Mouse (Mus musculus): ENCODE measurements around the gene Klhl30. TPM values are rescaled to one million over a fixed set of nuclear protein-coding genes. Genes with fewer than 3 reads are reported as not detected.

Klhl30 gene
- total and polyA plus RNA-seq, 2 experiments from 2014 or later: 0.12 to 0.24 TPM

DNA sequence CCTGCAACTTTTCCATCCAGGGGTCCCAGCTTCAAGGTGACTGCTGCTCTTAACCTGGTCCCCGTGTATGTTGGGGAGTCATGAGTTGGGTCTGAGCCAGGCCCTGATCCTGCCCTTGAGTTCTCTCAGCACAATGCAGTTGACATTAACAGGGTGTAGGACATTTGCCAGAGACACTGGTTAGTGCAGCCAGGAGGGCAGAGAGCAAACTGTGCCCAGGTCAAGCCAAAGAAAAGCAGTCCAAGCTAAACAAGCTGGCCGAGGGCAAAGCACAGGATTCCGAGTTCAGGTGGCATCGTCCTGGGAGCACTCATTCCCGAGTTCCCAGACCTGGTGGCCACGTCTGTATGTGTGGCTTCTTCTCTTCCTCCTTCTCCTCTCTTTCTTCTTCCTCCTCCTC lies 33.2 kb upstream of the Klhl30 start:
- no peaks in the 10 kb centered on the region for H3K9me3 ChIP-seq (ENCODE audit: low read length)
- no peak overlapping the region for H3K4me3 ChIP-seq (ENCODE audit: low read depth, low read length)
- 86% methylated on average over 6 of the region's 6 CpGs for WGBS
- no peaks in the 10 kb centered on the region for H3K4me1 ChIP-seq (ENCODE audit: insufficient read depth)
- no peak overlapping the region for H3K9ac ChIP-seq
- DNase-seq: no peak
- H3K27me3 ChIP-seq (ENCODE audit: insufficient read depth, low read length): no peaks in the 10 kb centered on the region
- H3K27ac ChIP-seq (ENCODE audit: low read depth, low read length): no peak overlapping the region
- no peak for TF ChIP-seq CTCF (IDR thresholded peaks at IDR 0.05; ENCODE audit: low read depth)
- ATAC-seq: no peak
- H3K4me2 ChIP-seq (ENCODE audit: low read depth): no peak overlapping the region
- H3K36me3 ChIP-seq (ENCODE audit: insufficient read depth): no peaks in the 10 kb centered on the region

- H3K27ac ChIP-seq (ENCODE audit: low read depth, low read length): no peak within 1 kb of the TSS
- ATAC-seq (no peak; the same call in 1 of the 2 replicates), DNase-seq (no peak)
- H3K27me3 ChIP-seq (ENCODE audit: insufficient read depth, low read length): no peaks in the 10 kb centered on the region
- H3K36me3 ChIP-seq (ENCODE audit: insufficient read depth): no peaks in the 10 kb centered on the region
- no peak within 1 kb of the TSS for H3K4me3 ChIP-seq (ENCODE audit: low read depth, low read length)
- WGBS: 80% methylated on average over 19 of the region's 19 CpGs
- no peaks in the 10 kb centered on the region for H3K4me1 ChIP-seq (ENCODE audit: insufficient read depth)
- TF ChIP-seq CTCF (IDR thresholded peaks at IDR 0.05; ENCODE audit: low read depth): no peak
- H3K9me3 ChIP-seq (ENCODE audit: low read length): no peaks in the 10 kb centered on the region
- no peak within 1 kb of the TSS for H3K9ac ChIP-seq
- no peak within 1 kb of the TSS for H3K4me2 ChIP-seq (ENCODE audit: low read depth)
Observed at GRCm38 (mm10) chr1:91321760-91322438, 28.9 kb upstream of the Klhl30 start, which contains the start of gene Espnl. Espnl (plus strand) TSS chr1:91322075.

GRCm38 (mm10) chr1:91324646-91325045 lies 26.2 kb upstream of the Klhl30 start:
- Histone ChIP-seq H3K4me3 (ENCODE audit: low read depth, low read length) (no peak overlapping the region), H3K27me3 (ENCODE audit: insufficient read depth, low read length) (no peaks in the 10 kb centered on the region), H3K4me2 (ENCODE audit: low read depth) (no peak overlapping the region), H3K9me3 (ENCODE audit: low read length) (no peaks in the 10 kb centered on the region), H3K36me3 (ENCODE audit: insufficient read depth) (no peaks in the 10 kb centered on the region), H3K9ac (no peak overlapping the region), H3K4me1 (ENCODE audit: insufficient read depth) (no peaks in the 10 kb centered on the region), H3K27ac (ENCODE audit: low read depth, low read length) (no peak overlapping the region)
- ATAC-seq (no peak), DNase-seq (no peak)
- TF ChIP-seq CTCF (IDR thresholded peaks at IDR 0.05; ENCODE audit: low read depth): no peak
- 80% methylated on average over 2 of the region's 2 CpGs for WGBS

DNA sequence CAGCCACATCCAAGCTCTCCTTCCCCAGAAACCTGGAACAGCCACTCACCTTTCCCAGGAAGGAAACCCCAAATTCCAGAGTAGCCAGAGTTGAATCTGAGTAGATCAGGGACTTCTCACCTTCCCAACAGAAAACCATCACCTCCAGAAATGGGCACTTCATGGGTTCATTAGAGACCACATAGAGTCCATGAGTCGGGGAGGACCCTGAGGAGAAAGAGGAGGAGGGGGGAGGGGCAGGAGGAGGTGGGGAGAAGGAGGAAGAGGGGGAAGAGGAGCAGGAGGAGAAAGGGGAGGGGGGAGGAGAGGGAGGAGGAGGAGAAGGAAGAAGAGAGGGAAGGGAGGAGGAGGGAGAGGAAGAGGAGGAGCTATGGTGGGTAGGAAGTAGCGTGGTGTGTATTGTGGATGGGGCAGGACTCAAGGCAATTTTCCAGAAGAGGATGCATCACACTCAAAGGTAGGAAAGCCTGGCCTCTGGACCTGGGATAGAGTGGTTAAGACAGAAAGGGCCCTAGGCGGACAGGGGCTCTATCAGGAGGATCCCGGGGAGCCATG lies 25.3 kb upstream of the Klhl30 start:
- ATAC-seq: no peak
- Histone ChIP-seq H3K4me2 (ENCODE audit: low read depth) (no peak overlapping the region), H3K27ac (ENCODE audit: low read depth, low read length) (no peak overlapping the region), H3K36me3 (ENCODE audit: insufficient read depth) (no peaks in the 10 kb centered on the region), H3K4me1 (ENCODE audit: insufficient read depth) (no peaks in the 10 kb centered on the region), H3K4me3 (ENCODE audit: low read depth, low read length) (no peak overlapping the region), H3K9ac (no peak overlapping the region), H3K9me3 (ENCODE audit: low read length) (no peaks in the 10 kb centered on the region), H3K27me3 (ENCODE audit: insufficient read depth, low read length) (no peaks in the 10 kb centered on the region)
- WGBS: 79% methylated on average over 4 of the region's 4 CpGs
- no peak for TF ChIP-seq CTCF (IDR thresholded peaks at IDR 0.05; ENCODE audit: low read depth)
- DNase-seq: no peak

DNA sequence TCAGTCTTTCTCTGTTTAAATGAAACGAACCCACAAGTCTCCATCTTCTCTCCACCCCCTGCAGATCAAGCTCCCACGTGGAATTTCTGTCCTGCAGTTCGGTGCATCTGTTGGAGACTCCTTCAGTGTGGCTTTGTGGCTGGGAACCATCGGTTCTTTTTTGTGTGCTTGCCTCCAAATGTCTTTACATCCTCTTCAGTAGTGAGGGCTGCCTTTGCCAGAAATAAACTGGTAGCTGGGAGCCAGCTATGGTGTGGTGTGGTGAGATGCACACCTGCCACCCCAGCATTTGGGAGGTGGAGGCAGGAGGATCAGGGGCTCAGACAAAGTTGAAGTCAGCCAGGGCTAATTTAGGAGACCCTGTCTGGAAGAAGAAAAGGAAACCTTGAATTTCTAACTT lies 18.7 kb upstream of the Klhl30 start:
- Histone ChIP-seq H3K9me3 (ENCODE audit: low read length) (no peaks in the 10 kb centered on the region), H3K4me2 (ENCODE audit: low read depth) (no peak overlapping the region), H3K27ac (ENCODE audit: low read depth, low read length) (no peak overlapping the region), H3K36me3 (ENCODE audit: insufficient read depth) (no peaks in the 10 kb centered on the region), H3K4me3 (ENCODE audit: low read depth, low read length) (no peak overlapping the region), H3K27me3 (ENCODE audit: insufficient read depth, low read length) (no peaks in the 10 kb centered on the region), H3K4me1 (ENCODE audit: insufficient read depth) (no peaks in the 10 kb centered on the region), H3K9ac (no peak overlapping the region)
- ATAC-seq (no peak), DNase-seq (no peak)
- 49% methylated on average over 4 of the region's 4 CpGs for WGBS
- TF ChIP-seq CTCF (IDR thresholded peaks at IDR 0.05; ENCODE audit: low read depth): no peak

DNA sequence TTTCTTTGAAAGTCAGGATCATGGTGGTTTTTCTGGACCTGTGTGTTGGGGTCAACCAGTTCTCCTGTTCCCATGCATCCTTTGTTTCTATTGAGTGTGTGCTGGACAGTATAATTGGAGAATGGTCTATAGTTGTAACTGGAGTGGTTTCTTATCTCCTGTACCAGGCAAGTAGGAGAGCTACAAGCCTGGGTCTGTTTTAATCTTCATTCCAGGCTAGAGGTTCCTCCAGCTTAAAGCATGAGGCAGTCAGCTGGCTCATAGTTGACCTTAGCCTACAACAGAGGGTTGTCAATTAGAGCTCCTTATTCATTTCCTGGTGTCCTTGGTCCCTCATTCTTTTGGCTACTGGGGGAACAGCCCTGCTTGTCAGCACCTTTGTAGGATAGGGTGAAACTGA lies 17.2 kb upstream of the Klhl30 start:
- Histone ChIP-seq H3K4me3 (ENCODE audit: low read depth, low read length) (no peak overlapping the region), H3K4me2 (ENCODE audit: low read depth) (no peak overlapping the region), H3K36me3 (ENCODE audit: insufficient read depth) (no peaks in the 10 kb centered on the region), H3K27me3 (ENCODE audit: insufficient read depth, low read length) (no peaks in the 10 kb centered on the region), H3K9ac (no peak overlapping the region), H3K9me3 (ENCODE audit: low read length) (no peaks in the 10 kb centered on the region), H3K27ac (ENCODE audit: low read depth, low read length) (no peak overlapping the region), H3K4me1 (ENCODE audit: insufficient read depth) (no peaks in the 10 kb centered on the region)
- no peak for DNase-seq
- no peak for ATAC-seq
- no peak for TF ChIP-seq CTCF (IDR thresholded peaks at IDR 0.05; ENCODE audit: low read depth)

DNA sequence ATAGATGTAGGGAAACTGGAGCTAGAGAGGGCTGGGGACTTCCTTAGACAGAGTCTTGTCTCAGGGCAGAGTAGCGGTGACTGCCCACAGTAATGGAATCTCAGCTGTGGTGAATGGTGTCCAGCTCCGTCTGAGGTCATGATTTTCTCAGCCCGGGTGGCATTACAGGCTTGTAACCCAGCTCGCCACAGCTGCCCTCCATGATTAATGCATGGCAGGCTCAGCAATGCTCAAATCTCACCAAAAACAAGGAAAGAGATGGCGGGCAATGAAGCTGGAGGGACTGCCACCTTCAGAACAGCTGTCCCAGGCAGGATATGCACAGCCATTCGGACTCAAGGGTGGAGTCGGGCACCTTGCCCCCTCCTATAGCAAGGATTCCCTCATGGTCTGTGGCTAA lies 13.5 kb upstream of the Klhl30 start:
- no peak for DNase-seq
- ATAC-seq: no peak
- whole genome bisulfite sequencing: 87% methylated on average over 7 of the region's 7 CpGs

More for the DNA sequence above, 13.5 kb upstream of the Klhl30 start:
- no peaks in the 10 kb centered on the region for H3K9me3 ChIP-seq (ENCODE audit: low read length)
- H3K4me1 ChIP-seq (ENCODE audit: insufficient read depth): no peaks in the 10 kb centered on the region
- no peak overlapping the region for H3K27ac ChIP-seq (ENCODE audit: low read depth, low read length)
- no peaks in the 10 kb centered on the region for H3K27me3 ChIP-seq (ENCODE audit: insufficient read depth, low read length)
- no peak overlapping the region for H3K4me3 ChIP-seq (ENCODE audit: low read depth, low read length)
- H3K36me3 ChIP-seq (ENCODE audit: insufficient read depth): no peaks in the 10 kb centered on the region
- H3K9ac ChIP-seq: no peak overlapping the region
- TF ChIP-seq CTCF (IDR thresholded peaks at IDR 0.05; ENCODE audit: low read depth): no peak
- no peak overlapping the region for H3K4me2 ChIP-seq (ENCODE audit: low read depth)
